Mouse (Mus musculus) regulatory T cell (primary cell): ENCODE results near the gene Son.

Experiments
- in situ Hi-C: fragments of 300-600 bp; cut with MboI, MseI; formaldehyde crosslinking; loops from one replicate; pipeline ENCODE4 v1.15.1; 2025; ENCODE audit warnings: high pct_unique_total_duplicates

Son gene

GRCm38 (mm10) chr16:91685526-91685925, 38.2 kb downstream of the Son start:
- in situ Hi-C loops: loop anchor here (5.0 kb wide), 1 partner anchor 42 kb away; the partner anchor contains the start of genes Cryzl1 and Itsn1

GRCm38 (mm10) chr16:91686369-91686768, 39.1 kb downstream of the Son start:
- in situ Hi-C loops: loop anchor here (5.0 kb wide), 1 partner anchor 41 kb away; the partner anchor contains the start of genes Cryzl1 and Itsn1

GRCm38 (mm10) chr16:91688023-91688618, 40.8 kb downstream of the Son start:
- in situ Hi-C loops: loop anchor here (5.0 kb wide), 1 partner anchor 39 kb away; the partner anchor contains the start of genes Cryzl1 and Itsn1

GRCm38 (mm10) chr16:91688619-91689334, 41.5 kb downstream of the Son start, which contains the start of gene Donson:
TSS of gene Donson (minus strand) at chr16:91688770.
- in situ Hi-C loops: loop anchor here (5.0 kb wide), 1 partner anchor 39 kb away; the partner anchor contains the start of genes Cryzl1 and Itsn1

GRCm38 (mm10) chr16:91689791-91690190, 42.5 kb downstream of the Son start:
- in situ Hi-C loops: loop anchor here (5.0 to 10.0 kb wide), 2 partner anchors 38 to 225 kb away; partner anchors contain the start of genes Cryzl1 and Itsn1

GRCm38 (mm10) chr16:91694455-91695084, 47.3 kb downstream of the Son start:
- in situ Hi-C loops: loop anchor here (10.0 kb wide), 1 partner anchor 220 kb away; no protein-coding TSS in a partner anchor

- in situ Hi-C loops: loop anchor here (10.0 kb wide), 1 partner anchor 220 kb away; no protein-coding TSS in a partner anchor
Measured at GRCm38 (mm10) chr16:91695108-91695755, 47.9 kb downstream of the Son start.

- in situ Hi-C loops: loop anchor here (10.0 kb wide), 1 partner anchor 216 kb away; no protein-coding TSS in a partner anchor
Measured at GRCm38 (mm10) chr16:91698995-91699394, 51.7 kb downstream of the Son start.

GRCm38 (mm10) chr16:91701908-91702307, 54.6 kb downstream of the Son start:
- in situ Hi-C loops: no loop called here

- in situ Hi-C loops: no loop called here
Measured at GRCm38 (mm10) chr16:91702771-91703188, 55.5 kb downstream of the Son start.

GRCm38 (mm10) chr16:91704603-91705340, 57.5 kb downstream of the Son start:
- in situ Hi-C loops: no loop called here

GRCm38 (mm10) chr16:91710241-91710640, 62.9 kb downstream of the Son start:
- in situ Hi-C loops: loop anchor here (5.0 kb wide), 1 partner anchor 57 kb away; no protein-coding TSS in a partner anchor

- in situ Hi-C loops: no loop called here
Measured at GRCm38 (mm10) chr16:91716927-91717349, 69.6 kb downstream of the Son start.

- in situ Hi-C loops: no loop called here
Measured at GRCm38 (mm10) chr16:91717399-91717798, 70.1 kb downstream of the Son start.

GRCm38 (mm10) chr16:91724247-91724646, 76.9 kb downstream of the Son start:
- in situ Hi-C loops: loop anchor here (5.0 kb wide), 1 partner anchor 178 kb away; no protein-coding TSS in a partner anchor

- in situ Hi-C loops: loop anchor here (5.0 kb wide), 1 partner anchor 40 kb away; the partner anchor contains the start of gene Donson
Measured at GRCm38 (mm10) chr16:91727433-91727832, 80.1 kb downstream of the Son start.

GRCm38 (mm10) chr16:91728123-91729065, 81.1 kb downstream of the Son start, which contains the start of gene Cryzl1:
TSS of gene Cryzl1 (minus strand) at chr16:91728975.
- in situ Hi-C loops: loop anchor here (5.0 kb wide), 1 partner anchor 41 kb away; the partner anchor contains the start of gene Donson
